Mouse (Mus musculus) spleen, postnatal 10 days (tissue): Measurements from ENCODE around the gene Myh3.

Experiments used
- DNase-seq, 2 experiments: peaks; one replicate each; pipeline ENCODE4 v3.0.0; 2021 to 2022; ENCODE audit warnings: low spot score in 2 of 2

Gene Myh3

GRCm38 (mm10) chr11:67104714-67105113 lies 26.6 kb downstream of the Myh3 start:
- no peak for DNase-seq

- no peak for DNase-seq
Measured at GRCm38 (mm10) chr11:67105689-67106088, 27.6 kb downstream of the Myh3 start.

GRCm38 (mm10) chr11:67106973-67107372 lies 28.9 kb downstream of the Myh3 start:
- DNase-seq = no peak

GRCm38 (mm10) chr11:67110168-67110948 lies 32.3 kb downstream of the Myh3 start:
- peak; percentile 25 to 59 for DNase-seq

- DNase-seq = peak; percentile 47 to 78
Measured at GRCm38 (mm10) chr11:67112019-67112850, 34.1 kb downstream of the Myh3 start.

GRCm38 (mm10) chr11:67112851-67113202 lies 34.7 kb downstream of the Myh3 start:
- DNase-seq = peak; percentile 42 to 75

GRCm38 (mm10) chr11:67113381-67113780 lies 35.3 kb downstream of the Myh3 start:
- no peak for DNase-seq

GRCm38 (mm10) chr11:67114261-67114660 lies 36.2 kb downstream of the Myh3 start:
- no peak for DNase-seq

GRCm38 (mm10) chr11:67114901-67115300 lies 36.8 kb downstream of the Myh3 start:
- DNase-seq = no peak

- DNase-seq = no peak
Measured at GRCm38 (mm10) chr11:67116725-67117124, 38.6 kb downstream of the Myh3 start.

- no peak for DNase-seq
Measured at GRCm38 (mm10) chr11:67119539-67120070, 41.5 kb downstream of the Myh3 start.

- no peak for DNase-seq
Measured at GRCm38 (mm10) chr11:67120697-67121294, 42.7 kb downstream of the Myh3 start.

- no peak for DNase-seq
Measured at GRCm38 (mm10) chr11:67124943-67125342, 46.8 kb downstream of the Myh3 start.

GRCm38 (mm10) chr11:67125361-67125760 lies 47.3 kb downstream of the Myh3 start:
- no peak for DNase-seq

GRCm38 (mm10) chr11:67133526-67133925 lies 55.4 kb downstream of the Myh3 start:
- no peak for DNase-seq

GRCm38 (mm10) chr11:67134654-67135053 lies 56.6 kb downstream of the Myh3 start:
- DNase-seq = no peak

- DNase-seq = no peak
Measured at GRCm38 (mm10) chr11:67135532-67135931, 57.4 kb downstream of the Myh3 start.

- no peak for DNase-seq
Measured at GRCm38 (mm10) chr11:67139556-67139955, 61.5 kb downstream of the Myh3 start.

GRCm38 (mm10) chr11:67140175-67140574 lies 62.1 kb downstream of the Myh3 start:
- no peak for DNase-seq

- no peak for DNase-seq
Measured at GRCm38 (mm10) chr11:67141031-67141430, 62.9 kb downstream of the Myh3 start.

- DNase-seq = no peak
Measured at GRCm38 (mm10) chr11:67142047-67142446, 63.9 kb downstream of the Myh3 start.

- no peak for DNase-seq
Measured at GRCm38 (mm10) chr11:67143065-67143464, 65.0 kb downstream of the Myh3 start.
